Mouse (Mus musculus) forebrain, embryonic 16.5 days (tissue): ENCODE measurements around the gene Mfn2. TPM values are rescaled to one million over a fixed set of nuclear protein-coding genes. Genes with fewer than 3 reads are reported as not detected.
"Not testable (repeated sequence)": the region's sequence is repeated elsewhere in the genome, so short reads cannot be mapped to it uniquely, and the experiment has no call there.

Experiments used
- ATAC-seq: fragments of 200-750 bp; cut with Nextera tagmentation; 2 replicates; pipeline ENCODE4 v1.8.0; 2017; ENCODE audit warnings: mild to moderate bottlenecking, moderate library complexity
- H3K27ac ChIP-seq: fragments of 300-500 bp; sonication (generic); 2 replicates; pipeline ENCODE4 v1.5.1; 2014; ENCODE audit warnings: low read length, control low read depth
- H3K27me3 ChIP-seq: fragments of 300-500 bp; sonication (generic); replicated peaks from 2 replicates; pipeline ENCODE4 v1.6.1; 2014; ENCODE audit warnings: low read length; ENCODE audit not compliant: control insufficient read depth, insufficient read depth
- H3K36me3 ChIP-seq: fragments of 300-500 bp; sonication (generic); 2 replicates; pipeline ENCODE4 v1.6.1; 2014; ENCODE audit not compliant: control insufficient read depth, insufficient read depth
- H3K4me1 ChIP-seq: fragments of 300-500 bp; sonication (generic); replicated peaks from 2 replicates; pipeline ENCODE4 v1.6.1; 2014; ENCODE audit warnings: low read length; ENCODE audit not compliant: control insufficient read depth, insufficient read depth
- H3K4me2 ChIP-seq: fragments of 300-500 bp; sonication (generic); 2 replicates; pipeline ENCODE4 v1.6.1; 2014; ENCODE audit warnings: mild to moderate bottlenecking, low read length, control low read depth
- H3K4me3 ChIP-seq: fragments of 300-500 bp; sonication (generic); replicated peaks from 2 replicates; pipeline ENCODE4 v1.5.1; 2014; ENCODE audit warnings: mild to moderate bottlenecking, low read length, control low read depth
- H3K9ac ChIP-seq: fragments of 300-500 bp; sonication (generic); replicated peaks from 2 replicates; pipeline ENCODE4 v1.6.1; 2014; ENCODE audit warnings: low read depth, low read length, control low read depth
- H3K9me3 ChIP-seq: fragments of 300-500 bp; sonication (generic); 2 replicates; pipeline ENCODE4 v1.6.1; 2016; ENCODE audit warnings: low read length; ENCODE audit not compliant: control insufficient read depth
- WGBS: fragments of 180-500 bp; shearing (Covaris S2); extraction: QIAGEN DNeasy Blood & Tissue Kit; methylation state at CpG from one replicate; pipeline ENCODE4 v1.1.7; 2014; 5-methylcytosine and 5-hydroxymethylcytosine counted together
- polyA plus RNA-seq: library from polyadenylated mRNA; unstranded; fragments of >200 nt; fragmentation: Nextera tagmentation; extraction: Ambion mirVana; gene quantifications from 2 replicates; pipeline ENCODE4 v1.2.1, GENCODE M21; 2015

Mfn2 gene
- polyA plus RNA-seq, 1 experiment from 2014 or later: 90.7 TPM

GRCm38 (mm10) chr4:147865651-147866050, 38.9 kb downstream of the Mfn2 start:
- H3K9me3 ChIP-seq: no peaks in the 10 kb centered on the region
- H3K27ac ChIP-seq: no peak overlapping the region
- WGBS: 95% methylated on average over 6 of the region's 6 CpGs
- no peak overlapping the region for H3K4me3 ChIP-seq
- H3K27me3 ChIP-seq: no peaks in the 10 kb centered on the region
- ATAC-seq: no peak
- peaks cover 12% of the 10 kb centered on the region; the same call in 1 of the 2 replicates for H3K36me3 ChIP-seq
- H3K9ac ChIP-seq: no peak overlapping the region
- H3K4me2 ChIP-seq: no peak overlapping the region
- peaks cover 23% of the 10 kb centered on the region for H3K4me1 ChIP-seq

DNA sequence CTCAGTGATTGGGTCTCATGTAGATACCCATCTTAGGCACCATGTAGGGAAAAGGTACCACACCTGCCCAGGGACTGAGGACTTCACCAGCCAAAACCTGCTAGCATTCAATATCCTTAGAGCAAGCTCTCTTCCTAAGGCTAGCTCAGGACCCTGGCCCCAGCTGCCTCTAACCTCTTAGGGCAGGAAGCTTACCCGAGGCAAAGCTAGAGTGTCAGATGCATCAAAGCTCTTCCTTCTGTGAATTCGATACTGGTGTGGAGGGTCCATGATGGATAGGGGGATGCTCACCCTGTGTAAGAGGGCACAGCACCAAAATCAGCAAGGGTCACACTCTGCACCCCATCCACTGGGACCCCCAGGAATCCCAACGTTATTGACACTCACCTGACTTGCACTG, 42.5 kb downstream of the Mfn2 start:
- ATAC-seq: no peak
- H3K4me3 ChIP-seq: no peak overlapping the region
- 94% methylated on average over 3 of the region's 3 CpGs for WGBS
- H3K36me3 ChIP-seq: peaks cover 16% of the 10 kb centered on the region; the same call in 1 of the 2 replicates
- no peaks in the 10 kb centered on the region; the same call in 1 of the 2 replicates for H3K4me1 ChIP-seq
- H3K27ac ChIP-seq: no peak overlapping the region
- no peaks in the 10 kb centered on the region for H3K9me3 ChIP-seq
- no peak overlapping the region for H3K4me2 ChIP-seq
- no peaks in the 10 kb centered on the region for H3K27me3 ChIP-seq
- H3K9ac ChIP-seq: no peak overlapping the region

DNA sequence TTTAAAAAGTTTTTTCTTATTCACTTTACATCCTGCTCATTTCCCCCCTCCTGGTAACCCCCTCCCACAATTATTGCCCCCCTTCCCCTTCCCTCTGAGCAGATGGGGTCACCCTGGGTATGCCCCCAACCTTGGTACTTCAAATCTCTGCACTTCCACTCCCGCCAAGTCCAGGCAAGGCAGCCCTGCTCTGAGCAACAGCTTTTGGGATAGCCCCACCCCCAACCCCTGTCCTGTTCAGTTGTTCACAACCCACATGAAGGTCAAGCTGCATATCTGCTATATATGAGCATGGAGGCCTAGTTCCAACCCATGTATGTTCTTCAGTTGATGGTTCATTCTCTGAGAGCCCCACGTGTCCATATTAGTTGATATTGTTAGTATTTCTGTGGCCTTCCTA, 53.7 kb downstream of the Mfn2 start:
- Histone ChIP-seq H3K9ac (no peak overlapping the region), H3K4me3 (no peak overlapping the region), H3K4me2 (no peak overlapping the region), H3K4me1 (peaks cover 15% of the 10 kb centered on the region), H3K27ac (no peak overlapping the region), H3K9me3 (no peaks in the 10 kb centered on the region), H3K27me3 (no peaks in the 10 kb centered on the region), H3K36me3 (no peaks in the 10 kb centered on the region)
- no peak for ATAC-seq
- WGBS: 71% methylated on average over 2 of the region's 2 CpGs

DNA sequence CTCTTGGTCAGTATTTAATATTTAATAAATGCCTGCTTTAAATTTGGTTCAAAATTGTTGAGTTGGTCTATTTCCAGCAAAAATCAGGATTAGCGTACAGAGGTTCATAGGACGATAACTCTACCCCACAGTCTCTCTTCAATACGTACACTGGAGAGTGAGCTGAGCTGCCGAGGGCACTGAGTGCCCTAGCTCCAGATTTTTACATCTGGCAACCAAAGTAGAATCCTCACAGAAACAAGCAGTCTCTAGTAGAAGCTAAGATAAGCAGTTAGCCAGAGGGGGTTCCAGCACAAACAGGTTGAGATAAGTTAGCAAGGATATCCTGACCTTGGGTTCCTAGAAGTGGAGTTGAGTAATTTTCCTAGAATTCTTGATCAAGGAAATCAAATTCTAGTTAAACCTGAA, 55.9 kb downstream of the Mfn2 start:
- peak; percentile 74 for ATAC-seq
- no peak overlapping the region for H3K27ac ChIP-seq
- WGBS: 0% methylated on average over 4 of the region's 4 CpGs
- H3K27me3 ChIP-seq: no peaks in the 10 kb centered on the region
- H3K9ac ChIP-seq: peak overlapping the region; percentile 56
- peaks cover 8% of the 10 kb centered on the region for H3K9me3 ChIP-seq
- H3K4me3 ChIP-seq: peak overlapping the region; percentile 79
- peaks cover 10% of the 10 kb centered on the region for H3K36me3 ChIP-seq
- peak overlapping the region; percentile 72 for H3K4me2 ChIP-seq
- H3K4me1 ChIP-seq: peaks cover 15% of the 10 kb centered on the region

- peak within 1 kb of the TSS; percentile 79 for H3K4me3 ChIP-seq
- peak; percentile 92 for ATAC-seq
- H3K36me3 ChIP-seq: peaks cover 17% of the 10 kb centered on the region
- H3K9me3 ChIP-seq: peaks cover 14% of the 10 kb centered on the region
- H3K9ac ChIP-seq: peak within 1 kb of the TSS; percentile 76
- WGBS: 2% methylated on average over 23 of the region's 23 CpGs
- H3K27me3 ChIP-seq: no peaks in the 10 kb centered on the region
- peak within 1 kb of the TSS; percentile 73 for H3K4me2 ChIP-seq
- H3K27ac ChIP-seq: no peak within 1 kb of the TSS
- H3K4me1 ChIP-seq: peaks cover 15% of the 10 kb centered on the region
These were observed 56.6 kb downstream of the Mfn2 start, which contains the start of gene Zfp933 for GRCm38 (mm10) chr4:147847614-147848583. Gene Zfp933 (minus strand): TSS chr4:147848366.

- Histone ChIP-seq H3K4me2 (no peak overlapping the region), H3K27ac (no peak overlapping the region), H3K4me3 (no peak overlapping the region), H3K9me3 (peaks cover 31% of the 10 kb centered on the region), H3K4me1 (peaks cover 6% of the 10 kb centered on the region), H3K9ac (no peak overlapping the region), H3K36me3 (peaks cover 30% of the 10 kb centered on the region), H3K27me3 (no peaks in the 10 kb centered on the region)
- WGBS: 100% methylated on average over 3 of the region's 3 CpGs
- no peak for ATAC-seq
These were observed 61.6 kb downstream of the Mfn2 start for GRCm38 (mm10) chr4:147842871-147843270.

GRCm38 (mm10) chr4:147839282-147839681, 65.2 kb downstream of the Mfn2 start:
- peaks cover 31% of the 10 kb centered on the region for H3K9me3 ChIP-seq
- not testable (repeated sequence) for H3K27ac ChIP-seq, H3K4me3 ChIP-seq, H3K9ac ChIP-seq, H3K4me2 ChIP-seq, H3K4me1 ChIP-seq, H3K27me3 ChIP-seq, ATAC-seq
- whole genome bisulfite sequencing: 100% methylated on average over 4 of the region's 26 CpGs
- peaks cover 23% of the 10 kb centered on the region for H3K36me3 ChIP-seq

DNA sequence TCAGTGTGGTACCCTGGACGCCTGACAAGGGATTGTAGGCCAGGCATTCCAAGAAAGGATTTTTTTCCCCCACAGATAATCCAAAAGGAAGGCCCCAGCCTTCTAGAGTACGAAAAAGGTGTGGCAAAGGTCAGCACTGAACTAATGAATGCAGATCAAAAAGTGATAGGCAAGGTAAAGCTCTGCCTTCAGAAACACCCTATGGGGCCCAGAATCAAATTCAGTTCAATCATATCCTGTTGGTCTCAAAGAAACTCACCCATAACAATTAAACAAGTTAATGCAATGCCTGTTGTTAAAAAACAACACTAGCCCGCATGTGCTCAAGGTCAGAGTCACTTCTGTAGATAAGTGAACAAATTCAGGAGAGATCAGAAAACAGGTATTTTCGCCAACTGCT, 80.1 kb downstream of the Mfn2 start:
- no peak overlapping the region for H3K27ac ChIP-seq
- H3K36me3 ChIP-seq: peaks cover 60% of the 10 kb centered on the region
- no peak overlapping the region for H3K9ac ChIP-seq
- no peak overlapping the region for H3K4me3 ChIP-seq
- no peak overlapping the region for H3K4me2 ChIP-seq
- H3K9me3 ChIP-seq: peaks cover 63% of the 10 kb centered on the region
- no peak for ATAC-seq
- no peaks in the 10 kb centered on the region for H3K27me3 ChIP-seq
- 96% methylated on average over 4 of the region's 4 CpGs for WGBS
- H3K4me1 ChIP-seq: no peaks in the 10 kb centered on the region
